Mouse (Mus musculus) heart, adult 11 months (tissue): ENCODE results near the gene Trim7.
"Not testable (repeated sequence)": the region's sequence is repeated elsewhere in the genome, so short reads cannot be mapped to it uniquely, and the experiment has no call there.

ENCODE experiments used
- DNase-seq: peaks from one replicate; pipeline ENCODE4 v3.0.0; 2022

Gene Trim7

DNA sequence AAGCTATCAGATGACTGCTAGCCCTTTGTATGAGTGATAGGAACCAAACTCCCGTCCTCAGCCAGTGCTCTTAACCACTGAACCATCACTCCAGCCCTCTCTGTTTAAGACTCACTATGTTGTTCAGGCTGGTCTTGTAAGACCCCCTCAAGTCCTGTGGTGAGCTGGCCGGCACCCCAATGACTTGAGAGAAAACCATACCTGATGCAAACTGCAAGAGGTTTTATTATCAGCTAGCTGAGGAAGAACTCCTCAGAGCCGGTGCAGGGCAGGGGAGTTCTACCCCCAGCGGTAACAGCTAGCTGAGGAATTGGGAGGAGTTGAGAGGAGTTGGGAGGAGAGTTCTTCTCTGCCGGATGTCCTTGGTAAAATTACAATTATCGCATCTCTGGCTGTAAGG is 2.0 kb downstream of the Trim7 start:
- no peak for DNase-seq

DNA sequence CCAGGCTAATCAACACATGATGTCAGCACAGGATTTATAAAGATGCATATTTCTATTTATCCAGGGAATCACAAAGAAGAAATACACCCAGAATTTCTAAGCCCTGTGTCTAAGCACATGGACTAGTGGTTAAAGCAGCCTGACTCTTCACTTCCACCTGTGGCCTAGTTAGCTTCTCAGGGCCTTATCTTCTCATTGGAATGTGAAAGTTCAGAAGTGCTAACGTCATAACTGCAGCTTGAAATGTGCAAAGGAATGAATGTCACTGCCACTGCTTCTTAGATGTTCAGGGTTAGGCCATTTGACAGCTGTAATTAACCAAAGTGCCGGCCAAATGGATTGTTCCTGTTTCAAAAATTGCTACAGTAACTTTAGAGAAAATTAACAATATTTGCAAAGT is 4.3 kb downstream of the Trim7 start:
- DNase-seq, result no peak

DNA sequence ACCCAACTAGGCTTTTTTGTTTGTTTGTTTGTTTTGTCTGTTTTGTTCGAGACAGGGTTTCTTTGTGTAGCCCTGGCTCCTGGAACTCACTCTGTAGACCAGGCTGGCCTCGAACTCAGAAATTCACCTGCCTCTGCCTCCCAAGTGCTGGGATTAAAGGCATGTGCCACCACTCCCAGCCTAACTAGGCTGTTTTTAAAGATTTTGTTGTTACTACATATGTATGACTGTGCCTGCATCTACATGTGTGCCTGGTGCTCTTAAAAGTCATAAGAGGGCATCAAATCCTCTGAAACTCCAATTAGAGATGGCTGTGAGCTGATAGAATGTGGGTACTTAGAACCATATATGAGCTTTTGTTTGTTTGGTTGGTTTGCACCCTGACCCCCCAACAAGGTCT is 5.3 kb downstream of the Trim7 start:
- DNase-seq, result no peak

DNA sequence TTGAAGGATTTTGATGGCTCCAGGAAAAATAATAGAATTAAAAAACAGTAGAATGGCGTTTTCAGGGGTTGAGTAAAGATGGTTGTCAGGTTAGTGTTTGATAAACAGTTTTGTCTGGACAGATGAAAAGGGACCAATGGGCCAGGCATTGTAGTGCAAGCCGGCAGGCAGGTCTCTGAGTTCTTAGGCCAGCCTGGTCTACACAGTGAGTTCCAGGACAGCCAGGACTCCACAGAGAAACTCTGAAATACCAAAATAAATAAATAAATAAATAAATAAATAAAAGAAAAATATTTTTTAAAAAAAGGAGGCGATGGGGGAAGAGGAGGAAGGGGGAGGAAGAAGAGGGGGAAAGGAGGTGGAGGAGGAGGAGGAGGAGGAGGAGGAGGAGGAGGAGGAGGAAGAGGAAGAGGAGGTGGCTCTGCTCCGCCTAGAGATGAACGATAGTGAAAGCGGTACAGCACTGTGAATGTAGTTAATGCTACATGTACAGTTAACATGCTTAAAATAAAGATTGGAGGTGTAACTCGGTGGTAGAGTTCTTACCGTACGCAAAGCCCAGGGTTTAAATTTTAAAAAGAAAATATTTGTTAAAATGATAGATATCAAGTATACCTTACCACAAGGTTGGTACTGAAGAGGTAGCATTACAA is 7.3 kb downstream of the Trim7 start:
- no peak for DNase-seq

DNA sequence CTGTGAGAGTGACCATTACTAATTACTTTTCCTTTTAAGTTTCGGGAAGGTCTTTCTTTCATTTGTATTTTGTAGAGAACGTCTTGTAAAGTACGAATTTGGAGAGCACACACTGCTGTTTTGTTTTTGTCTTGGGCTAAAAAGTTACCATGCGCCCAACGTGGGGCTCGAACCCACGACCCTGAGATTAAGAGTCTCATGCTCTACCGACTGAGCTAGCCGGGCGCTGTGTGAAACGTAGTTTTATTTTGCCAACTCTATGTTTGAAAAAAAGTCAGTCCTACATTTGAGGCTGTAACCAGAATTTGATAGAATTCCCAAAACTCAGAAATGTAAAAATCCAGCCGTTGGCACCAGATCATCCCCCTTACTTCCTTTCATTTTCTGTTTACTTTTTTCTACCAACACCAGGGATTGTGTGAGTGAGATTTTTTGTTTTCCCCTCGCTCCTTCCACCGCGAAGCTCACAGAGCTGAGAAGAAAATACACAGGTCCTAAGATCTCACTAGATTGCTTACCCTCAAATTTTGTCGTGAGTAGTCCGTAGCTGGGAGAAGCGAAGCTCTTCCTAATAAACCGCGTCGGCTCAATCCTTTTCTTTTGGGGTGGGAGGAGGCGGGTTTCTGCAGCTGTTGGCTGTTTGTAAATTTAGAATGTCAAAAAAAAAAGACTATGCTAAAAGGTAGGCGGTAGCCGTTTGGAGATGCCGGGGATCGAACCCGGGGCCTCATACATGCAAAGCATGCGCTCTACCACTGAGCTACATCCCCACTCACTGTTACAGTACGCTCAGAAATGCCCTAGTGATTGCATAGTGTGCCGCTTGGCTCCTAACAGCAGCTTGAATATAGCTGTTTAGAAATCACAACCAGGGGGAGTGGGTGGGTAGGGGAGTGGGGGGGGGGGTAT is 8.0 kb downstream of the Trim7 start:
- DNase-seq, result peak; percentile 98

DNA sequence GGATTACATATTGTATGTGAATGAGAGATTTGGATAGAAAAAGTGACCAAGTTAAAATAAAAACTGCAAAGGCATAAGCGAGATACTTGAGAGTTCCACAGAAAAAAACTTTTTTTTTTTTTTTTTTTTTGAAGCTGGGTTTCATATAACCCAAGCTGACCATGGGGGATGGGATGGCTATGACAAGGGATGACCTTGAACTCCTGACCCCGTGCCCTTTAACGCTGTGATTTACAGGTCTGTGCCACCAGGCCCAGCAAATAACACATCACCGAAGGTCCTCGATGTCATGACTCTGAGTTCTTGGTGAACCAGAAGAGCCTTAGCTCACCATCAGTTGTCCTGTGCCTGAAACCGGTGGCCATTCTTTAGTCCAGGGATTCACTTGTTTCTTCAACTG is 10.0 kb downstream of the Trim7 start:
- no peak for DNase-seq

DNA sequence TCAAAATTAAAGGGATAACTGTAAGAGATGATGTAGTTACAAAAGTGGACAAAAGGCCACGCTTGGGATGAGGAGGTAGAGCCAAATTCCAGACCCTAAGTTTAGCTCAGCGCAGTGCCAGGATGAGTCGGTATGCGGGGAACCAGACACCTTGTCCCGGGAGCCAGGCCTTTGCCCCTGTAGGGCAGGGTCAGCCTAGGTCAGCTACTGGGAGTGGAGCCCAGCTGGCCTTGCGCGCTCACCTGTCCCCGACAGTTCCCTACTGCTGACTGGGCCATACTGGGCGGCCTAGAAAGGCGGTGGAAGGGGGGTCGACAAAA is 11.0 kb downstream of the Trim7 start:
- DNase-seq, result peak; percentile 97

DNA sequence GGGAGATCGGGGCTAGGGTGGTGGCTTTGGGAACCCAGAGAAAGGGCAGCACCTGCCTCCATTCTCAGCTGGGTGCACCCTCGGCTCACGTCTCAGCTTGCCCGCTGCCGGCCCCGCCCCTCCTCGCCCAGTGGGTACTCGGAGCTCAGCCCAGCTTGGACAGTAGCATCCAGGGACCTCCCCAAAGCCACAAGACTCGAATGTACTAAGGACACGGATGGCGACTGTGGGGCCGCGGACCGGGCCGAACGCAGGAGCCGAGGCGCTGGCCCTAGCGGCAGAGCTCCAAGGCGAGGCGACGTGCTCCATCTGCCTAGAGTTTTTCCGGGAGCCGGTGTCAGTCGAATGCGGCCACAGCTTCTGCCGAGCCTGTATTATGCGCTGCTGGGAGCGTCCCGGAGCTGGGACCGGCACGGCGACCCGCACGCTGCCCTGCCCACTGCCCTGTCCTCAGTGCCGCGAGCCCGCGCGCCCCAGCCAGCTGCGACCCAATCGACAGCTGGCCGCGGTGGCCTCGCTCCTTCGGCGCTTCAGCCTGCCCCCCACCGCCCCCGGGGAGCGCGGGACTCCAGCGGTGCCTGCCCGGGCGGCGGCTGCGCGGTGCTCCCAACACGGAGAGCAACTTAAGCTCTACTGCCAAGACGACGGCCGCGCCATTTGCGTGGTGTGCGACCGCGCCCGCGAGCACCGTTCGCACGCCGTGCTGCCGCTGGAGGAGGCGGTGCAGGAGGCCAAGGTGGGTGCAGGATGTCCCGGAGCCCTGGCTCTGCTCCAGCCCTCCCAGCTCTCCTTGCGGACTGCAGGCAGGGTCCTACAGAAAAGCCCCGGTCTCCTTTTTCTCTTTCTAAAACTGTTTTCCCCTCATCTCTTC is 11.6 kb downstream of the Trim7 start:
- peak; percentile 98 for DNase-seq

DNA sequence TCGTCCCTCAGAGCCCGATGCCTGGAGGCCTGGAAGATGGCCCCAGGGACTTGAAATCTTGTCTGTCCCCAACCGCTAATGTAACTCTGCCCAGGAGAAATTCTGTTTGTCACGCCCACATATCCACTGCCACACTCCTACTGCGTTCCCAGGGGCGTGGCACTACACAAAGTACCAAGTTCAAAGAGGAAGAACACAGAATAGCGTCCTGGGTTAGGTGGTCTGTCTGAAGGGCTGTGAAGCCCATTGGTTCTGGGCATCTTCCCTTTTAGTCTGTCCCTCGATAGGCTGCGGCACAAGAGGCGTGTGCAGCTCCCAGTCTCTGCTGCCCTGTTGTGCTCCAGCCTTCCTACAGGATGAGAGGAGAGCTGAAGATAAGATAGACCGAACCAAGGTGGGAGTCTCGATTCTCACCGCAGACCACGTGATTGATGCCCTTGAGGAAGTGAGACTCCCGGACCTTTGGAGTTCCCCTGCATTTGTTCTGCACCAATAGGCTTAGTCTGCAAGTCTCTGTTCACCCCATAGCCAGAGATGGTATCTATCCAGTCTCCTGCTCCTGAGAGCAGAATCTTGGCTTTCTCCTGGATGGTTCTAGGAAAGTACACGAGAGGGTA is 12.3 kb downstream of the Trim7 start:
- DNase-seq, result peak; percentile 94

DNA sequence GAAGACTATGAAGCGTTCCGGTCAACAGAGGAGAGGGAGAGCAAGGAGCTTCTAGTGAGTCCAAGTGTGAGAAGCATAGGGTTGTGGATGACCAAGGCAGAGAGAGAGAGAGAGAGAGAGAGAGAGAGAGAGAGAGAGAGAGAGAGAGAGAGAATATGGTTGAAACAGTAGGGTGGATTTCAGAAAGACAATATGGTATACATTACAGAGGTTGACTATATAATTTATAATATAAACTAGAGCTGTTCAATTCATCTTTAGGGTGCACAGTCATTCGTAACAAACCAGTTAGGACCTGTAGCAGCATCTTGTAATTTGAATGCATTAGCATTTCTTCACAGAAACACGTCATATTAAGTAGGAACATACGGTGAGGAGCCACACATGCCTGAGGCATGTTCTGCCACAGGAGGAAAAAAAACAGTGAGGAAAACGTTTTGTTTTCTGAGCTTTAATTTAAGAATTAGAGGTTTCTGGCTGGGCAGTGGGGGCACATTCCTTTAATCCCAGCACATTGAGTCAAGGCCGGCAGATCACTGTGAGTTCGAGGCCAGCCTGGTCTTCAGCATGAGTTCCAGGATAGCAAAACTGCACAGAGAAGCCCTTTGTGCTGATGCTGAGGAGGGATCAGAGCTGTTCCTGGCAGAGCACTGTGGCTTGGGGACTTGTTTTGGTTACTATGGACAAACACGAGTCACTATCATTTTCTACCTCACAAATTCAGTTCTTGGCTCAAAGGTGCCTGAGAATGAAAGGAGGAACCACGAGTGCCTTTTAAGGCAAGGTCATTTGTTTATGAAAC is 13.1 kb downstream of the Trim7 start:
- no peak for DNase-seq

DNA sequence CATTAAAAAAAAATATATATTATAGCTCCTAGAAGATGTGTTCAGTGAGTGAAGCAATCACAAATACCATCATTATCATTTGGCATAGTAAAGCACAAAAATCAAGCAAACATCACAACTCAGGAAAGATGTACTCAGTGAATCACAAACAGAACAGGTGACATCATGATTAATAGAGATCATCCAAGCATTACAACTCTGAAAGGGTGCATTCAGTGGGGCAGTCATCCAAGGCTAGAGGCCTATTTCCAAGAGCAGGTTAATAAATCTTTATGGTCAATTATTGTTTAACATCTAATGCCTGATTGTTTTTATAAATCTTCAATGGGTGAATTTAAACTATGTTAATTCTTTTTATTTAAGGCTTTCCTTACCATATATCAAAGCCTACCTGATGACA is 14.9 kb downstream of the Trim7 start:
- no peak for DNase-seq

DNA sequence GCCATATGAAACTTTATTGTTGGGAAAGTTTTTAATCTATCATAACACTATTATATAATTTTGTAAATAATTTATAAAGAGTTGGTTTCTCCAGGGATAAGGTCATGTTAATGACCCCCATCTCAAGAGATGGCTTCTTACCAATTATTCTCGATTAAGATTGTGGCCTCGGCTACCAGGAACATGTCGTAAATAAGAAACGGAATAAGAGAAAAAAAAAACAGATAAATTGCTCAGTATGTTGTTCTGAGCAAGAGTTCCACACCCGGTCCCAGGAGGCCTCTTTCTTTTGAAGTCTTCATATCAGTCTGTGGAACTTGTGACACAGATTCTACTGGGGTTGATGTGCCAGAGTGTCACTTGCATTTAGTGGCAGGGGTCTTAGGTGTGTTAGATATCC is 15.3 kb downstream of the Trim7 start:
- DNase-seq, result no peak

DNA sequence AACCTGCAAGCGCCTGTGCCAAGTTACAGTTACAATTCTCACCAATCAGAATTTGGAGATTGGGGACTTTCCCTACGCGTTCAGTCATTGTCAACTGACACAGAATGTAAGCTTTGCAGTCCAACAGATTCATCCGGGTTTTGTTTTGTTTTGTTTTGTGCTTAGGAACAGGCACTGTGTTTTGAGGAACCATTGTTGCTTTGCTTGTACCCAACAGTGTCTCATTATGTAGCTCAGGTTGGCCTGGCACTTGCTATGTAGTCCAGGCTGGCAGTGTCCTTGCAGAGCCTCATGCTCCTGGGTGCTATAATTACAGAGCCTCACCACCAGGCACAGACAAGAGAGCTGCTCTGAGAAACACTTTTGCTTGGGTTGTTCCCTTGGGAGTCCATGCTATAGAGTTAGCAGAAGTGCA is 16.4 kb downstream of the Trim7 start:
- no peak for DNase-seq

DNA sequence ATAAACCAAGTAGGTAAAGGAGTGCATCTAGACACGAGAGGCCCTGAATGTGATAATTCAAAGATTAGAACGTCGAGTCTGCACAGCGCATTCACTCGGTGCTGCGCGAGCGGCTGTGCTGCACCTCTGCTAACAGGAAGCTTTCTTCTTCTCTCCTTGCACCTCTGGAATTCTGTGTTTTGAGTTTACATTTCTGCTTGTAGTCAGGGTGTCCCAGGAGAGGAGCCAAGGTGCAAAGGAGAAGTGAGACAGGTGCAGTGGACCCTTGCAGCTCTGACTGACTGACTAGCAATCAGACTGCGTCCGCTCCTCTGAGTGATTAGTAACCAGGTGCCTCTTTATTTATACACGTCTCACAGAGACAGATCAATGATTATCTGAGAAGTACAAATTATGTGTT is 17.3 kb downstream of the Trim7 start:
- DNase-seq, result no peak

DNA sequence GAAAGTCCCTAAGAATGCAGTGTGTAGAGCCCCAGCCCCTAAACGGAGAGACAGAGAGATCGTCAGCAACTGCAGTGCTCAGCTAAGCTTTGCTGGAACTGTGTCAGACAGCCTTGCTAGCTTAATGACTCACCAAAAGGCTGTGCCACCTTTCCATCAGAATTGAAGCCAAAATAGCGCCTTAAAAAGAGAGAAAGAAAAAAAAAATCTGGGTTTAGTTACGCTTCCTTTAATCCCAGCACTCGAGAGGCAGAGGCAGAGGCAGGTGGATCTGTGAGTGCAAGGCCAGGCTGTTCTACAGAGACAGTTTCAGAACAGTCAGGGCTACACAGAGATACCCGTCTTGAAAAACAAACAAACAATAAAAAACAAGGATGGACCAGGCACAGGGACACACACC is 18.4 kb downstream of the Trim7 start:
- DNase-seq, result no peak

DNA sequence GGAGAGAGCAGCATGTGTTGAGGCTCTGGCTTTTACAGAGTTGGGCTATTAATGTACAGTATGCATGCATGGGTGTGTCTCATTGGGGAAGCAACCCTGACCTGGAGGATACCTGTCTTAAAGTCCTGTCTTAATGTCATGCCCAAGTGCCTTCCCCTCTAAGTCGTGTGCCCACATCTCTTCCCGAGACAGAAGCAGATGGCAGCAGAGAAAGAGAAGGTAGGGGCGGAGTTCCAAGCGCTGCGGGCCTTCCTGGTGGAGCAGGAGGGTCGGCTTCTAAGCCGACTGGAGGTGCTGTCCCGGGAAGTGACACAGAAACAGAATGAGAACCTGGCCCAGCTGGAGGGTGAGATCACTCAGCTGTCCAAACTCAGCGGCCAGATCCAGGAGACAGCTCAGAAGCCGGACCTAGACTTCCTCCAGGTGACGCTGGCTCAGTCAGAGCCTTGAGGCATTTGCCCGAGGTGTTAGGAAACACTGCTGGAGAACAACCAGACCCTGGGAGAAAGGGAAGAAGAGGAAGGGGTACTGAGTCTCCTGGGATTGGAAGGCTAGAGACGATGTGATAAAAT is 19.4 kb downstream of the Trim7 start:
- DNase-seq, result no peak

DNA sequence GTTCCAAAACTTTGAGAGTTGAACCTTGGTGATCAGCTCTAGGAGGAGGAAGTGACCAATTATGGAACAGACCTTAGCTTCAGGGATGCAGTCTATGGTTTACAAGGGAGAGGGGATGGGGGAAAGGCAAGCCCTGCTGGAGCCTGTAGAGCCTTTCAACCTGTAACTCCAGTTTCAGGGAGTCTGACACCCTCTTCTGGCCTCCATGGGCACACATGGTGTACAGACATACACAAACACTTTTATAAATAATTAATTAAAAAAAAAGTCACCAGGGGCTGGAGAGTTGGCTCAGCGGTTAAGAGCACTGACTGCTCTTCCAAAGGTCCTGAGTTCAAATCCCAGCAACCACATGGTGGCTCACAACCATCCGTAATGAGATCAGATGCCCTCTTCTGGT is 20.4 kb downstream of the Trim7 start:
- DNase-seq, result not testable (repeated sequence)

DNA sequence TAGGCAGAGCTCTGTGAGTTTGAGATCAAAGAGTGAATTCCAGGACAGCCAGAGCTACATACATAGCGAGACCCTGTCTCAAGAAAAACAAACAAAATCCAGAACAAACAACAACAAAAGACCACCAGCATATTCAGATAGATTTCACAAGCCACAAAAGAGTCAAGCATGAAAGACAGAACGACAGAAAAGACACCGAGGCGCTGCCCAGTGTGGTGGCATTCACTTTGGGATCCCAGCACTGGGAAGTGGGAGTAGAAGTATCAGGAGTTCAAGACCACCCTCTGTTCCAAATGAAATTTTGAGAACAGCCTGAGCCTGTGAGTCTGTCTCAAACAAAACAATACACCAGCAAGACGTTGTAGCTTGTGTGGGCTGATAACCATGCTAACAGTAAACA is 20.9 kb downstream of the Trim7 start:
- no peak for DNase-seq

DNA sequence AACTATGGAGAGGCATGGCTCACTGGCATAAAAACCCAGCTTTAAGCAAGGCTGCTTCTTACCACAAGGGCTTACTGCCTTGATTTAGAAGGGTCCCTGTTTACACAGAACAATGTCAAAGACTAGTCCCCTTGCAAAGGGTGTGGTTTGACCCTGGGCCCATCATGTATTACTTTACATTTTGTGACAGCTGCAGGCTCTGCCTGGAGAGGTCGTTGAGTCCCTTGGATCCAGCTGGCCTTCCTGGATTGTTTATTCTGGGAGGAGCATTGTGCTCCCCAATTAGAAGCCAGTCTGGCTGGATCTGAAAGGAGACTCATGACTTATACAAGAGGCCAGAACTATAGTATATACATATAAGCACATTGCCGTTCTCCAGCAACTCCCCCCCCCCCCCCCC is 24.3 kb downstream of the Trim7 start:
- no peak for DNase-seq

DNA sequence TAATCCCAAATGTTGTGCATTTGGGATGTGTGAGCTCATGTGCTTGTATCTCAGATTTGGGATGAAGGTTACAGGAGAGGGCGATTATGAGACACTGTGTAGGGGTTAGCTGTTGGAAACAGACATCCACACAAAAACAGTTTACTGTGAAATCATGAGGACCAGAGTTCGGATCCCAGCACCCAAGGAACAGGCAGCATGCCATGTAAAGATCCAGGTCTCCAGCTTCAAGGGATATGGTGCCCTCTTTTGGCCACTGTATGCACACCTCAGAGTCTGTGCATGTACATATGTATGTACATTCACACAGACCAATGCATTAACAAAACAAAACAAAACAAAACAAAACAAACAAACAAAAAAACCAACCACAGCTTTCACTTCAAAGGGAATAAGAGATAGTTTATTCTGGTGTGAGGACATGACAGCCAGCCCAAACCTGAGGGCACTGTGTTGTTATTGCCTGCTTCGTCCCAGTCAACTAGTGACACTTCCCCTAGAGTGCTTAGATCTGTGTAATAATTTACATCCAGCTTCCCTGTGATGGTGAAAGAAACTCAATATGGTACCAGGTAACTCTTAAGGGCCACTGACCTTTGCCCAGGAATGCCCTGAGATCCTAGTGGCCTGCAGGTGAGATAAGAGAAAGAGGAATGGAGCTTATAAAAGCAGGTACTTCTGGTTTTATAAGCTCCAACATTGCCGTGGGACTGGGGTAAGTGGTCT is 25.5 kb downstream of the Trim7 start:
- peak; percentile 77 for DNase-seq

DNA sequence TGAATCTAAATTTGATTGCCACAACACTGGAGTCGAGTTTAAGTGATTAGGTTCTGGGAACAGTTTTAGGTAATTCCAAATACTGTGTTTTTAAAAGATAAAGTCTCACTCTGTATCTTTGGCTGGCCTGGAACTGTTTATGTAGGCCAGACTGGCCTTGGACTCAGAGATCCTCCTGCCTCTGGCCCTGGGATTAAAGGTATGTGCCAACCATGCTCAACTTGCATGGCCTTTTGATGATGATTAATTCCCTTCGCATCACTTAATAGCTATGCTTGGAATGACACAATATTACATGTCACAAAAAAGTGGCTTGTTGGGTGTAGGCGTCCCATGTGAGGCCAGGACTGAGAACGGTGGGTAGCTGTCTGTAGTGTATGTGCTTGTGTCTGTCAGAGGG is 26.2 kb downstream of the Trim7 start:
- peak; percentile 55 for DNase-seq
